Mouse (Mus musculus): ENCODE measurements around the gene Creg1. TPM values are rescaled to one million over a fixed set of nuclear protein-coding genes. Genes with fewer than 3 reads are reported as not detected.

The Creg1 gene
- polyA plus RNA-seq, 1 experiment from 2014 or later = 60.8 TPM

DNA sequence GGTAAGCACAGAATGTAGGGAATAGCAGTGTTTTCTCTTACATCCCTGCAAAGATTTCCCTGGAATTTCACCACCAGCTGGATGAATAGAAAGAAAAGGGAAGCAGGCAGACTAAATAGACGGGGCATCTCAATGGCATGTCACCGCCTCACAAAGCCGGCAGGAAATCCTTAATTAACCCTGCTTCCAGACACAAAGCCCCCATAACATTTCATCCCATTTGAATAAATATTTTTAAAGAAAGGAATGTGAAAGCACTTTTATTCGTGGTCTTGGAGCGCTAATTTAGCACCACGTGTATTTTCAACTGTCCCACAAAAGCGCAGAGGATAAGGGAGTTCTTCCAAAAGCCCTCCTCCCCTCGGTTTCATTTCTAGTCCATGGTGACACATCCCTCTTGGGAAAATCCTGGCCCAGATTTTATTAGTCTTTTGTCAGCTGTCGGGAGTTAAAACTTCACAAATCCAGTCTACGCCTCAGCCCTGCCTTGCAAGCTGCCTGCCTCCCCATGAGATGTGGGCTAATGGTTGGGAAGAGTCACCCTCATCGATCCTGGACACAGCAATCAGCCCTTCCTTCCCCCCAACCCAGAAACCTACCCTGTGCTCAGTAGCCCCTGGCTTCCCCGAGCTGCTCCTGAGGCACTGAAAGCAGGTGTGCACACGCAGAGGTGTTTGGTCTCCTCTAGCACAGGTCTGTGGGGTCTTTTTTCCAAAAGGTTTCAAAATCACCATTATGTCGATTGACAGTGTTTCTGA is 51.2 kb downstream of the Creg1 start:
- no peak overlapping the region; the same call in 1 of the 2 replicates for H3K9ac ChIP-seq (ENCODE audit: low read length)
- H3K9me3 ChIP-seq (ENCODE audit: control insufficient read depth, low read length) = no peaks in the 10 kb centered on the region
- H3K27me3 ChIP-seq (ENCODE audit: control insufficient read depth, insufficient read depth, low read depth, low read length) = no peaks in the 10 kb centered on the region
- H3K4me1 ChIP-seq (replicated peaks; ENCODE audit: control insufficient read depth, insufficient read depth, low read length) = peaks cover 13% of the 10 kb centered on the region; the same call in 1 of the 2 replicates
- 38% methylated on average over 14 of the region's 14 CpGs for WGBS
- no peak overlapping the region for H3K4me3 ChIP-seq (ENCODE audit: low read length)
- no peak overlapping the region for H3K27ac ChIP-seq (ENCODE audit: low read length)
- ATAC-seq (ENCODE audit: low read depth) = no peak
- no peaks in the 10 kb centered on the region for H3K36me3 ChIP-seq (ENCODE audit: control insufficient read depth, insufficient read depth, low read length)
- H3K4me2 ChIP-seq (ENCODE audit: low read depth, low read length) = peak overlapping the region; percentile 35

DNA sequence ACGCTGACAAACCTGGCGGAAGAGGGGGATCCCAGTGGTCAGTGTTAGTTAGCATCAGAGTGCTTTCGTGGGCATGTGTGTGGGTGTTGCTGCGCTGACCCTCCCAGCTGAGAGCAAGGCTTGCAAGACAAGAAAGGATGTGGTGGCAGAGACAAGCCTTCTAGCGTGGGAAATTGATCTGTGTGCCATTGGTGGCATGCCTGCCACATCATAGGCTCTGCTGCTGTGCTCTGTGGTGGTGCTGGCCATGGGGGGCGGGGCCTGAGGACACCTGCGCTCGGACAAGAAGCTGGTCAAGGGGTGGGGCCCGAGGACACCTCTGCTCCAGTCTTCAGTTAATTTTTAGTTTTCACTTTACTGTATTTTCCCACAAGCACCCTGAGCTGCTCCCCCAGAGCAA is 52.8 kb downstream of the Creg1 start:
- H3K9ac ChIP-seq (ENCODE audit: low read length) = no peak overlapping the region
- 82% methylated on average over 9 of the region's 9 CpGs for WGBS
- H3K4me3 ChIP-seq (ENCODE audit: low read length) = no peak overlapping the region
- no peaks in the 10 kb centered on the region for H3K36me3 ChIP-seq (ENCODE audit: control insufficient read depth, insufficient read depth, low read length)
- peaks cover 13% of the 10 kb centered on the region; the same call in 1 of the 2 replicates for H3K4me1 ChIP-seq (replicated peaks; ENCODE audit: control insufficient read depth, insufficient read depth, low read length)
- no peaks in the 10 kb centered on the region for H3K9me3 ChIP-seq (ENCODE audit: control insufficient read depth, low read length)
- no peaks in the 10 kb centered on the region for H3K27me3 ChIP-seq (ENCODE audit: control insufficient read depth, insufficient read depth, low read depth, low read length)
- no peak for ATAC-seq (ENCODE audit: low read depth)
- H3K27ac ChIP-seq (ENCODE audit: low read length) = no peak overlapping the region
- H3K4me2 ChIP-seq (ENCODE audit: low read depth, low read length) = no peak overlapping the region

DNA sequence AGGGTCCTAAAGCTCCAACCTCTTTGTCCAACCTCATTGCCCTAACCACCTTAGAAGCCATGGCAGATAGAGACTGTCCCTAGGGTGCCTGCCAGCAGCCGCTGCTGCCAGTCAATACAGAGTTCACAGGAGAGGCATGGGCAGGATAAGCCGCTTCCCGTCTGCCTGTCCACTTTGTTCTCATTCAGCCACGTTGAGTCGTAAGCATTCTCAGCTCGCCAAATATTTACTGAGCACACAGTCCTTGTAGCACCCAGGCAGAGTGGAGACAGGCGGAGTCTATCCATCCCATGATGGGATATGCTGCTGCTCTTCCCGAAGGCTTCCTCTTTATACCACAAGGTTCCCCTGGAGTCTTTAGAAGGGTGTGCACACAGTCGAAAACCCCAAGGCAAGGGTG is 53.7 kb downstream of the Creg1 start:
- Histone ChIP-seq H3K9ac (ENCODE audit: low read length) (no peak overlapping the region), H3K4me1 (replicated peaks; ENCODE audit: control insufficient read depth, insufficient read depth, low read length) (peaks cover 13% of the 10 kb centered on the region; the same call in 1 of the 2 replicates), H3K9me3 (ENCODE audit: control insufficient read depth, low read length) (no peaks in the 10 kb centered on the region), H3K27me3 (ENCODE audit: control insufficient read depth, insufficient read depth, low read depth, low read length) (no peaks in the 10 kb centered on the region), H3K36me3 (ENCODE audit: control insufficient read depth, insufficient read depth, low read length) (no peaks in the 10 kb centered on the region), H3K4me3 (ENCODE audit: low read length) (no peak overlapping the region), H3K4me2 (ENCODE audit: low read depth, low read length) (no peak overlapping the region), H3K27ac (ENCODE audit: low read length) (no peak overlapping the region)
- 26% methylated on average over 9 of the region's 9 CpGs for WGBS
- no peak; the same call in 1 of the 2 replicates for ATAC-seq (ENCODE audit: low read depth)

DNA sequence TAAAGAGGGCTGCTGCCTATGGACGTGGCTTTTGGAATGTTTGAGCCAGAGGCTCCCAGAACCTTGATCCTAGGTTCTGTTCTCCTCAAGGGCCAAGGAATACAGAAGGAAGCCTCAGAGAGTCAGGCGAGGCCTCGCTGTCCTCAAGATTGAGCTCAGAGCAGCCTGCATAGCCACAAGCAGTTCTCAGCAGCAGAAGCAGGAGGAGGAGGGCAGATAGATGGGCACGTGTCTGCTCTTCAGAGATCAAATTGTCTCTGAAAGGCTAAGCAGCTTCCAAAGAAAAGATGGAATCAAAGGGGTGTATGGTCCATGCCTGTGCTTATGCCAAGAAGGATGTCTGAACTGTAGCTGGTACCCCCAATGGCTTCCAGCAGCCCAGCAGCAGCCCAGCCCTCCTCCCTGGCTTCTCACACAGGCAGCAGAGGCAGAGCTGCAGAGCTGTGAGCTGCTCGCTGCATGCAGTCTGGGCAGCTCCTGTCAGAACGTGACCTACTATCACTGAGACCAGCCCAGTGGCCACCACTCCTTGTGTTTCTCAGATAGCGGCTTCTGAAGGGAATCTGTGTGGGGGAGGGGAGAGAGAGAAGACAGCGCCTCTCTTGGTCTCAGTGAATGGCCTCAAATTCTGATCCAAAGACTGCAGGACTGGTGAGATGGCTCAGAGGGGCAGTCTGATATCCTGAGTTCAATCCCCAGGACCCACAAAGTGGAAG is 54.8 kb downstream of the Creg1 start:
- Histone ChIP-seq H3K4me2 (ENCODE audit: low read depth, low read length) (no peak overlapping the region), H3K4me3 (ENCODE audit: low read length) (no peak overlapping the region), H3K27ac (ENCODE audit: low read length) (no peak overlapping the region), H3K9me3 (ENCODE audit: control insufficient read depth, low read length) (no peaks in the 10 kb centered on the region), H3K36me3 (ENCODE audit: control insufficient read depth, insufficient read depth, low read length) (no peaks in the 10 kb centered on the region), H3K4me1 (replicated peaks; ENCODE audit: control insufficient read depth, insufficient read depth, low read length) (peaks cover 13% of the 10 kb centered on the region; the same call in 1 of the 2 replicates), H3K27me3 (ENCODE audit: control insufficient read depth, insufficient read depth, low read depth, low read length) (no peaks in the 10 kb centered on the region), H3K9ac (ENCODE audit: low read length) (no peak overlapping the region)
- WGBS = 45% methylated on average over 8 of the region's 8 CpGs
- ATAC-seq (ENCODE audit: low read depth) = no peak

DNA sequence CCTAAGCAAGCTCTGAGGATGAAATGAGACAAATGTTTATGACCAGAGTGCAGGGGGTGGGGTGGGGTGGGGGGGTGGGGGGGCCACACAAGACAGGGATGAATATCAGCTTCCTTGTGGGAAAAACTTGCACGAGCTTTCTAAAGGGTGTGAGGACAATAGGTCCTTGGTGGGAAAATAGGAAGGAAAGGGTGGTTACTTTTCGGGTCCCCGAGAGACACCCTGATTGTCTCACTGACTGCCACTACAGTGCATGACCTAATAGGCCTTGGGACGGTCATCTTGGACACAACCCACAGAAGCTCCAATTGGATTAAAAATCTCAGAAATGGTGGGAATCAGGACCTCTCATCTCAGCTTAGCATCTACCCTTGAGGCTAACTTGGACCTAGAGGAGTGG is 55.6 kb downstream of the Creg1 start:
- no peak for ATAC-seq (ENCODE audit: low read depth)
- Histone ChIP-seq H3K4me1 (replicated peaks; ENCODE audit: control insufficient read depth, insufficient read depth, low read length) (peaks cover 8% of the 10 kb centered on the region; the same call in 1 of the 2 replicates), H3K27me3 (ENCODE audit: control insufficient read depth, insufficient read depth, low read depth, low read length) (no peaks in the 10 kb centered on the region), H3K27ac (ENCODE audit: low read length) (no peak overlapping the region), H3K4me3 (ENCODE audit: low read length) (no peak overlapping the region), H3K9ac (ENCODE audit: low read length) (no peak overlapping the region), H3K9me3 (ENCODE audit: control insufficient read depth, low read length) (no peaks in the 10 kb centered on the region), H3K4me2 (ENCODE audit: low read depth, low read length) (no peak overlapping the region), H3K36me3 (ENCODE audit: control insufficient read depth, insufficient read depth, low read length) (no peaks in the 10 kb centered on the region)
- 50% methylated on average over 4 of the region's 4 CpGs for WGBS

DNA sequence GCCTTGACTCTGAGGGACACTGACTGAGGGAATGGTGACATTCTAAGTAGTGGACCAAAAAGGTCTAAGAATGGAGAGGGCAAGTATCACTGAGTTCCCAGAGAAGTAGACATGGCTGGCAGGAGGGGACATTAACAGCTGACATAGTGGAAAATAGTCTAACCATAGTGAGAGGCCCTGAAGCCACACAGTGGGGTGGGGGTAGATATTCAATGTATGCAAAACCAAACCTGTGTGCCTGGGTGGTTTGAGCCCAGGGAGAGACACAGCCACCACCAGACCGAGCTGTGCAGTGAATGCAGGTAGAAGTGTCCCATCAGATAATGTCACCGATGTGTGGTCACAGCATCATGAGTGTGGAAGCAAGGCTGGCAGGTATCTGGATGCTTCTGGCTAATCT is 58.5 kb downstream of the Creg1 start:
- H3K4me3 ChIP-seq (ENCODE audit: low read length) = no peak overlapping the region
- H3K27ac ChIP-seq (ENCODE audit: low read length) = no peak overlapping the region
- no peak overlapping the region for H3K9ac ChIP-seq (ENCODE audit: low read length)
- WGBS = 64% methylated on average over 2 of the region's 2 CpGs
- no peaks in the 10 kb centered on the region for H3K36me3 ChIP-seq (ENCODE audit: control insufficient read depth, insufficient read depth, low read length)
- no peaks in the 10 kb centered on the region for H3K9me3 ChIP-seq (ENCODE audit: control insufficient read depth, low read length)
- H3K4me1 ChIP-seq (replicated peaks; ENCODE audit: control insufficient read depth, insufficient read depth, low read length) = peaks cover 4% of the 10 kb centered on the region; the same call in 1 of the 2 replicates
- ATAC-seq (ENCODE audit: low read depth) = no peak
- H3K4me2 ChIP-seq (ENCODE audit: low read depth, low read length) = no peak overlapping the region
- no peaks in the 10 kb centered on the region for H3K27me3 ChIP-seq (ENCODE audit: control insufficient read depth, insufficient read depth, low read depth, low read length)

Other genes with a start within 250 kb of the Creg1 start
- 176 and 183 TPM in 2 replicates for gene Mpzl1, start 129.2 kb upstream of the Creg1 start, polyA plus RNA-seq (2015; fragmentation: Nextera tagmentation; extraction: Ambion mirVana)
- gene Rcsd1, start 54.0 kb upstream of the Creg1 start, polyA plus RNA-seq (2015; fragmentation: Nextera tagmentation; extraction: Ambion mirVana) = 47.8 and 51.5 TPM in 2 replicates
- 2.1 and 2.8 TPM in 2 replicates for gene Cd247, start 24.9 kb downstream of the Creg1 start, polyA plus RNA-seq (2015; fragmentation: Nextera tagmentation; extraction: Ambion mirVana)
- gene Pou2f1, start 238.9 kb downstream of the Creg1 start, polyA plus RNA-seq (2015; fragmentation: Nextera tagmentation; extraction: Ambion mirVana) = 12.6 and 16.3 TPM in 2 replicates

Data from lung, embryonic 16.5 days (tissue).